Mouse (Mus musculus) thymus, adult 2 months (tissue): ENCODE results near the gene Napsa.

ENCODE experiments used
- CTCF ChIP-seq: fragments of 200-500 bp; IDR thresholded peaks from 2 replicates; pipeline ENCODE4 v1.5.1; 2012; ENCODE audit warnings: mild to moderate bottlenecking, control low read depth, low read length, moderate library complexity, borderline replicate concordance; ENCODE audit not compliant: control insufficient read depth, poor library complexity, insufficient read depth; ENCODE audit errors: extremely low read depth
- POLR2A ChIP-seq: fragments of 200-500 bp; IDR thresholded peaks from 2 replicates; pipeline ENCODE4 v1.6.1; 2012; ENCODE audit warnings: mild to moderate bottlenecking, low read length, control low read depth, moderate library complexity; ENCODE audit not compliant: control insufficient read depth, poor library complexity, insufficient read depth; ENCODE audit errors: extremely low read depth

- TF ChIP-seq POLR2A (no peak), CTCF (no peak)
Measured at GRCm38 (mm10) chr7:44550409-44550678, 21.8 kb upstream of the Napsa start.
